Mouse (Mus musculus) liver, adult 2 months (tissue): Measurements from ENCODE around the gene Mark1. TPM values are rescaled to one million over a fixed set of nuclear protein-coding genes. Genes with fewer than 3 reads are reported as not detected.

Source experiments
- DNase-seq: peaks from one replicate; pipeline ENCODE4 v3.0.0-alpha.2; 2011; ENCODE audit warnings: low read depth, low spot score; ENCODE audit errors: extremely low read depth
- H3K27ac ChIP-seq: fragments of 200-500 bp; replicated peaks from 2 replicates; pipeline ENCODE4 v1.5.1; 2012; ENCODE audit warnings: low read depth, mild to moderate bottlenecking, control low read depth, inconsistent platforms, low read length; ENCODE audit not compliant: insufficient read depth
- H3K27me3 ChIP-seq: fragments of 200-500 bp; 2 replicates; pipeline ENCODE4 v1.6.1; 2012; ENCODE audit warnings: mild to moderate bottlenecking, moderate library complexity, low read length, inconsistent platforms; ENCODE audit not compliant: control insufficient read depth, insufficient read depth
- H3K36me3 ChIP-seq: fragments of 200-500 bp; 2 replicates; pipeline ENCODE4 v1.6.1; 2012; ENCODE audit warnings: low read length, inconsistent platforms; ENCODE audit not compliant: control insufficient read depth, insufficient read depth
- H3K4me1 ChIP-seq: fragments of 200-500 bp; 2 replicates; pipeline ENCODE4 v1.6.1; 2011; ENCODE audit warnings: low read length; ENCODE audit not compliant: control insufficient read depth, insufficient read depth
- H3K4me3 ChIP-seq: fragments of 200-500 bp; 2 replicates; pipeline ENCODE4 v1.5.1; 2011; ENCODE audit warnings: low read depth, mild to moderate bottlenecking, control low read depth, low read length, moderate library complexity; ENCODE audit not compliant: insufficient read depth
- H3K79me2 ChIP-seq: fragments of 200-500 bp; 2 replicates; pipeline ENCODE4 v1.6.1; 2012; ENCODE audit warnings: inconsistent platforms, mild to moderate bottlenecking, low read length, moderate library complexity; ENCODE audit not compliant: control insufficient read depth, insufficient read depth
- H3K9ac ChIP-seq: fragments of 200-500 bp; 2 replicates; pipeline ENCODE4 v1.6.1; 2012; ENCODE audit warnings: low read depth, mild to moderate bottlenecking, control low read depth, inconsistent platforms, low read length
- CTCF ChIP-seq: fragments of 200-500 bp; IDR thresholded peaks from 2 replicates; pipeline ENCODE4 v1.5.1; 2011; ENCODE audit warnings: low read depth, low read length, control low read depth
- POLR2A ChIP-seq: fragments of 200-500 bp; IDR thresholded peaks from 2 replicates; pipeline ENCODE4 v1.6.1; 2011; ENCODE audit warnings: low read length, control low read depth; ENCODE audit not compliant: insufficient read depth; ENCODE audit errors: extremely low read depth
- WGBS: fragments of 180-500 bp; shearing (Covaris S2); methylation state at CpG from one replicate; pipeline ENCODE4 v1.1.7; 2018; 5-methylcytosine and 5-hydroxymethylcytosine counted together
- polyA plus RNA-seq: library from polyadenylated mRNA; depleted of rRNA; stranded (reverse); fragments of >200 nt; gene quantifications from 2 replicates; pipeline ENCODE4 v1.2.3, GENCODE M21; 2012
- total RNA-seq: library from RNA; depleted of rRNA; stranded (reverse); fragments of >200 nt; gene quantifications from 2 replicates; pipeline ENCODE4 v1.2.3, GENCODE M21; 2014

The Mark1 gene
- total and polyA plus RNA-seq, 2 experiments: 0.46 to 0.64 TPM

DNA sequence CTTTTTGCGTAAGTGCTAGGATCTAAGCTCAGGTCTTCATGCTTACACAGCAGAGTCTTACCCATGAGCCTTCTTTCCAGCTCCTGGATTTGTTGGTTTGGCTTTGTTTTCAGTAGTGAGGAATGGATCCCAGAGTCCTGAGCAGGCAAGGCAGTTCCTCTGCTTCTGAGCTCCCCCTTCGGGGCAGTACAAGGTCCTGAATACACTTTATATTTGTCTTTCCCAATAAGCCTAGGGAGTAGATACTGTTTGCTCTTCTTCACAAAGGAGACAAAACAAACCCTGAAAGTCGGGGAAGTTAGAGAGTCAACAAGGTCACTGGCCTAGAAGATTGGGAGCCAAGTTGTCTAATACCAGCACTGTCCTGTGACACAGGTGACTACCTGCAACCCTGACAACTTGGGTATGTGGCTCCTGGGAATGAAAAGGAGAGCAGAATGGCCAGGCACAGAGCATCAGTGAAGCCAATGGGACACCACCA is 131.7 kb downstream of the Mark1 start:
- peak; percentile 95 for DNase-seq
- no peaks in the 10 kb centered on the region for H3K79me2 ChIP-seq
- H3K36me3 ChIP-seq: no peaks in the 10 kb centered on the region
- H3K27ac ChIP-seq: peak overlapping the region; percentile 74
- 27% methylated on average over 3 of the region's 3 CpGs for WGBS
- H3K4me3 ChIP-seq: no peak overlapping the region
- no peaks in the 10 kb centered on the region for H3K27me3 ChIP-seq
- peaks cover 47% of the 10 kb centered on the region for H3K4me1 ChIP-seq
- TF ChIP-seq CTCF (0 out of 2 replicates have a peak, but pooled peaks have one; percentile 6), POLR2A (no peak)
- H3K9ac ChIP-seq: peak overlapping the region; percentile 25; the same call in 1 of the 2 replicates

DNA sequence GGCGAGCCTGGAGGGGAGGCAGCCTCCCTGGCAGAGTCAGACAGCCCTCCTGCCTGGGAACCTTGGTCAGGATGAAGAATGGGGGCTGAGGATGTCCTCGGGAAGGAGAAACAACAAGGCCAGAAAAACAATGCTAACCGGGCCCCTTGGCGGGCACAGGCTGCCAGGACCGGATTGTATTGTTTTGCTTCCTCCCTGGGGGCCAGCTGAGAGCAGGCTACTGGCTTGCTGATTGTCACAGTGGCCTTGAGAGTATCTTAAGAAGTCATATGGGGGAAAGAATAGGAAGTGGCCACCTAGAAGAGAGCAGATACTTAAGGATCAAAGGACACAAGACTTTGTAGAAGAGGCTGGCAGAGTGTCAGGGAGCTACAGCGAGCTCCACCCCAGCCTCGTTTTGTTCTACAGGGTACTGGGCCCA is 135.0 kb downstream of the Mark1 start:
- Histone ChIP-seq H3K79me2 (no peaks in the 10 kb centered on the region), H3K4me1 (peaks cover 23% of the 10 kb centered on the region), H3K27ac (no peak overlapping the region), H3K4me3 (no peak overlapping the region), H3K27me3 (no peaks in the 10 kb centered on the region), H3K9ac (no peak overlapping the region), H3K36me3 (no peaks in the 10 kb centered on the region)
- no peak for TF ChIP-seq CTCF
- TF ChIP-seq POLR2A: no peak
- WGBS: 71% methylated on average over 7 of the region's 7 CpGs
- no peak for DNase-seq

- H3K36me3 ChIP-seq: no peaks in the 10 kb centered on the region
- WGBS: 95% methylated on average over 6 of the region's 6 CpGs
- H3K9ac ChIP-seq: no peak overlapping the region
- no peak overlapping the region for H3K4me3 ChIP-seq
- H3K27me3 ChIP-seq: no peaks in the 10 kb centered on the region
- peaks cover 14% of the 10 kb centered on the region for H3K4me1 ChIP-seq
- no peak overlapping the region for H3K27ac ChIP-seq
- H3K79me2 ChIP-seq: no peaks in the 10 kb centered on the region
- DNase-seq: no peak
- TF ChIP-seq CTCF: no peak
- TF ChIP-seq POLR2A: no peak
Measured at GRCm38 (mm10) chr1:184862636-184863035, 136.7 kb downstream of the Mark1 start.

DNA sequence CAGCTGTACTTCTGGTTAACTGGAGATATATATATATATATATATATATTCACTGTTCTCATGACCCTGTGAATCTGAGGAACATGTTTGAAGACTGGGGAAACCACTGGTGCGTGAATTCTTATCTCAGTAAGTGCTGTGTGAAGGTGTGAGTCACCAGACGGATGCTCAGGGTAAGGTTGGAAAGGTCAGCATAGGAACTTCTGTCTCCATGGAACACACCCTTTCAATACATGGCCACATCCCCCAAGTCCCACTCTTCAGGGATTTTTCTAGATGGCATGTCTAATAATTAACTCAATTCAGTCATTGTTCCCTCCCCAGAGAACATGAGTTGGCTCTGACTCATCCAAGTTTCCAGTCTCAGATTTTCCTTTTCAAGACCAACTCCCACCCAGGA is 137.8 kb downstream of the Mark1 start:
- H3K4me3 ChIP-seq: no peak overlapping the region
- no peak overlapping the region for H3K9ac ChIP-seq
- no peaks in the 10 kb centered on the region for H3K36me3 ChIP-seq
- no peaks in the 10 kb centered on the region for H3K27me3 ChIP-seq
- no peak for DNase-seq
- H3K4me1 ChIP-seq: peaks cover 7% of the 10 kb centered on the region
- H3K79me2 ChIP-seq: no peaks in the 10 kb centered on the region
- no peak for TF ChIP-seq CTCF
- no peak for TF ChIP-seq POLR2A
- H3K27ac ChIP-seq: no peak overlapping the region
- WGBS: 73% methylated on average over 2 of the region's 2 CpGs

- Histone ChIP-seq H3K27me3 (no peaks in the 10 kb centered on the region), H3K4me1 (peaks cover 6% of the 10 kb centered on the region), H3K4me3 (no peak overlapping the region), H3K9ac (no peak overlapping the region), H3K79me2 (no peaks in the 10 kb centered on the region), H3K27ac (no peak overlapping the region), H3K36me3 (no peaks in the 10 kb centered on the region)
- no peak for DNase-seq
- no peak for TF ChIP-seq POLR2A
- TF ChIP-seq CTCF: no peak
- 46% methylated on average over 3 of the region's 3 CpGs for WGBS
Measured at GRCm38 (mm10) chr1:184860276-184860675, 139.1 kb downstream of the Mark1 start.

- H3K4me3 ChIP-seq: no peak overlapping the region
- no peaks in the 10 kb centered on the region for H3K27me3 ChIP-seq
- peak overlapping the region; percentile 69 for H3K27ac ChIP-seq
- no peaks in the 10 kb centered on the region for H3K36me3 ChIP-seq
- H3K9ac ChIP-seq: peak overlapping the region; percentile 54
- 14% methylated on average over 1 of the region's 1 CpGs for WGBS
- H3K4me1 ChIP-seq: peaks cover 14% of the 10 kb centered on the region
- H3K79me2 ChIP-seq: no peaks in the 10 kb centered on the region
- TF ChIP-seq POLR2A (no peak), CTCF (no peak)
- DNase-seq: peak; percentile 88
Measured at GRCm38 (mm10) chr1:184858253-184858652, 141.1 kb downstream of the Mark1 start.
